Mouse (Mus musculus) right cerebral cortex, postnatal 10 days (tissue): ENCODE results near the gene Ube2cbp.

Experiments
- DNase-seq, 2 experiments: peaks; one replicate each; pipeline ENCODE4 v3.0.0; 2021; ENCODE audit warnings: low spot score in 2 of 2

Gene Ube2cbp

GRCm38 (mm10) chr9:86324772-86325171 lies 140.0 kb downstream of the Ube2cbp start:
- DNase-seq: no peak

- no peak for DNase-seq
Measured at GRCm38 (mm10) chr9:86319516-86320140, 145.1 kb downstream of the Ube2cbp start.

DNA sequence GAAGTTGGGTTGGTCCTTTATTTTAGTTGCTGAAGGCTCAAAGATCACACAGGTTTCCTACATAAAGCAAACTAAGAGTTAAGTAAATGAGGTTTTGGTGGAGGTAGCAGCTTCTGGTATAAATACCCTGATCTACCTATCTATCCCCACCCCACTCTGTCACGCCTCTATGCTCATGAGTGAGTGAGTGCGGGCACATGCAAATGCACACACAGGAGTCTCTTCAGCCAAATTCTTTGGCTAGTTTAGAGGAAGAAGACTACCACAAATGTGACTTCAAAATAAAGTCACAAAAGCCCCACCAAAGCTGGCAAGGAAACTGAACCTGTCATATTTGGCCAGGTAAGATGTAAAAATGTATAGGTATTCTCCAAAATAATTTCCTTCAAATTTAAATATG lies 149.1 kb downstream of the Ube2cbp start:
- no peak for DNase-seq

- no peak for DNase-seq
Measured at GRCm38 (mm10) chr9:86308616-86309015, 156.1 kb downstream of the Ube2cbp start.

- no peak for DNase-seq
Measured at GRCm38 (mm10) chr9:86306556-86306955, 158.2 kb downstream of the Ube2cbp start.

DNA sequence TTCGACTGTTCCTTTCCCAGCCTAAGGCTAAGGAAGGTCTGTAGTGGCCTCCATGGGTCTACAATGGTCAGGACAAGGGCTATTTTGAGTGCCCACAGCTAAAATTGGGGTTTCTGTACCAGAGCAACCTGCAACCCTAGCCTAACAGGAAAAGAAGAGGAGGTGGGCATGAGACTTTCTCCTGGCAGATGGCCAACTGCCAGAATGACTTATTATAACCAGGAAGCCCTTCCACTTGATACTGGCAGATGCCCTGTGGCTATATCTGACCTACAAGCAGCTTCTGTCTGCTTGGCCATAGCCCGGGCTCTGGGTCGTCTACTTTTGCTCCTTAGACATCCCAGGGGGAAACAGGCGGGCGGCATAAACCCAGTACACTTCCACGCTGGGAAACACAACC lies 163.3 kb downstream of the Ube2cbp start:
- DNase-seq: no peak

DNA sequence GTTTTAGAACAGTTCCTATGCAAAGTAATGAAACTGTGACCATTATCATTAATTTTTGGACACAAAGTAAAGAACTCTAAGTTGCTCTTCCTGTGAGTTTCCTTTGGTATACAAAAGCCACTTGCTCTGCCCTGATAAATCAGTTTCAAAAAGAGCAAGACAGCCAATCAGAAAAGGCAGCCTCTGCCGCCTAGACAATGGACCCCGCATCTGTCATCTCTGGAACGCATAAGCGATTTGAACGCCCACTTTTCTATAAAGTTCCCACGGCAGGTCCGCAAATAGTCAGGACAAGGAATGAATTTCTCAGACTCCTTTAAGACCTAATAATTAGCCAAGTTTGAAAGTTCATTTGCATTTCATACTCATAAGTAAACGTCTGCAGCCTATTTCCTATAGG lies 166.2 kb downstream of the Ube2cbp start:
- DNase-seq: no peak

DNA sequence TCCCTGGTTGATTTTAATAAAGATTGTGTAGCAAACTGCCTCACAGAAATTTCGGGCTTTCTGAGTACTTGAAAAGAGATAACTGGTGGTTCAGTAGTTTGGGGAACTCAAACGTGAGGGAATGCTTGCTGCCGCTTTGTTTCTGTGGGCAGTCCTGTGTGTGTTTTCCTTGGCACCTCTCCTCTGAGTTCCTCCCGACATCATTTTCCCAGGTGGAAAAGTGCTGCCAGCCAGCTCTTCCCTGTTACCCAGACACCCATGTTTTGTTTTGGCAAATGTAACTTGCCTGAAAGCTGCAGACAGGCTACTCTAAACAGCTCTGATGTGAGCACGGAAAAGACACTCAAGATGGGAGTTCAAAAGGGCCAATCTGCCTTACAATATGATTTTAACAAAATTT lies 166.6 kb downstream of the Ube2cbp start:
- DNase-seq: no peak

GRCm38 (mm10) chr9:86296683-86297638 lies 167.8 kb downstream of the Ube2cbp start:
- DNase-seq: no peak

DNA sequence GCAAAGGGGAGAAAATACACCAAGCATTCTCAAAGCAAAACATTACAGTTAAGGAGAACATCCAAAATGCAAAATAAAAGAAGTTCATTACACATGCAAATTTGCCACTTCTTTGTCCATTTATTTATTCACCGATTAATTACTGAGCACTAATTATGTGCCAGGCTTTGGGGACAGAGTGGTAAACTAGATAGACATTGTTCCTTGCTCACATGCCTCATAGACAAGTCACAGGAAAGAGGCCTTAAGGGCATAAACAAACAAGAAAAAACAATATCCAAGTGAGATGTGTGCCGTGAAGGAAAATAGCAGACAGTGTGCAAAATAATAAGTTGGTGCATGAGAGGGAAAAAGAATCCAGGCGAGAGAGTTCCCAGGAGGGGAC lies 177.2 kb downstream of the Ube2cbp start:
- no peak for DNase-seq

DNA sequence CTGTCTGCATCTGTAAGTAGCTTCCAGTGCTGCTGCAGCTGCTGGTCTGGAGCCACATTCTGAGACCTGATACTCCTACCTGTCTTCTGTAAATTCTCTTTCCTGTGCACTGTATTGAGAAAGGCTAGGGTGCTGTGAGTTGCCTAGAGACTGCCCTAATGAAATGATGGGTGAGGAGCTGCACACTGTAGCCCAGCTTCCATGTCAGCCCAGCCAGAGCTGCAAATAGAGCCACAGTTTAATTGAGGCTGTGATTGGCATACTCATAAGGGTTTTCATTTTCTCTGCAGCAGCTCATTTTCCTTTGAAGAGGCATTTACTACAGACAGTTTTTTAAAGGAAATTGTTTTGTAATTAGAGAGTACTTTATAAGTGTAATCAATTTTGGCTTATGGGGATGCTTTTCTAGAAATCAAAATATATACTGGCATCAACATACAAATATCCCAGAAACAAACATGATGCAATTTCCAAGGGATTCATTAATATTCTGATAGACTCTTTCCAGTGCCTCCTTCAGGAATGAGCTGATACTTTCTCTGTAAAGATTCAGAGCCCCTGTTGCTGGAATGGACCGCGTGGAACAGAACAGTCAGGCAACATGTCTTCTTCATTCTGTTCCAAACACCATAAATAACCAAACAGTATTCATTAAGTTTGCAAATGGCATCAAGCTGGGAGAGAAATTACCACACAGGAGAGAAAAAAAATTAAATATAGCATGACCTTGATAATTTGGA lies 177.8 kb downstream of the Ube2cbp start:
- peak; percentile 39 to 46 for DNase-seq

DNA sequence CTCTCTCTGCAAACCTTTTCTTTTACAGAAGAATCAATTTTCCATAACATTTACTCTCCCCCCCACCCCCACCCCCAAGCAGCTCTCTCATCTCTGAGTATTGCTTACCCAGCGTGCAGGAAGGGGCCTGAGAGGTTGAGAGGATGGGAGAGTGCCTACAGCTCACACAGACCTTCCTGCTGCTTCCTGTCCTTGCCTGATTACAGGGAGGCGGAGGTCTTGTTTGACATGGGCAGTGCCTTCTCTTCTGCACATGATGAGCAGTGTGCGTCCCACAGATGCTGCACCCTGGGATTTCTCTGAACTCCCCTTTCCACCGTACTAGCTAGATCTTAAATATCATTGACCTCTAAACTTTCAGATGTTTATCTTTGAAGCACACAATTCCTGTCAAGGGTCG lies 182.2 kb downstream of the Ube2cbp start:
- no peak for DNase-seq

DNA sequence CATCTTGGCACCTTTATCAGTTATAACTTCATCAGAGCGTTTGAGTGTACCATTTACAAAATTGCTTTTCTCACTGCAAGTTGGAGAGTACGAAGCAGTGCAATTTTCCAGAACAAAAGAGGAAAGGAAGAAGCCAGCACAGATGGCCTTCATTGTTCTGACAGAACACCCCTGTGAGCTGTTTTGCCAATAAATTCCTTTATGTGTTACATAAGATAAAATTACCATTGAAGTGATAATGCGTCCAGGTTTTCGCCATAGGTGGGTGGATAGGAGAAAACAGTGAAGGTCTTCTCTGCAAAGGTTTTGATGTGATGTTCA lies 183.6 kb downstream of the Ube2cbp start:
- DNase-seq: no peak

- no peak for DNase-seq
Measured at GRCm38 (mm10) chr9:86280461-86281146, 184.1 kb downstream of the Ube2cbp start.

GRCm38 (mm10) chr9:86269541-86269940 lies 195.2 kb downstream of the Ube2cbp start:
- no peak for DNase-seq

- no peak for DNase-seq
Measured at GRCm38 (mm10) chr9:86266658-86267057, 198.1 kb downstream of the Ube2cbp start.
